Mouse (Mus musculus) CH12.LX (cell line): ENCODE measurements around the gene Prkcb. TPM values are rescaled to one million over a fixed set of nuclear protein-coding genes. Genes with fewer than 3 reads are reported as not detected.

Source experiments
- DNase-seq: peaks from one replicate; pipeline ENCODE4 v3.0.0-alpha.2; 2013; ENCODE audit errors: extremely low read depth
- H3K27ac ChIP-seq: 2 replicates; pipeline ENCODE4 v1.5.1; 2012; ENCODE audit warnings: low read depth, mild to moderate bottlenecking, control low read depth, moderate library complexity; ENCODE audit not compliant: insufficient read depth
- H3K27me3 ChIP-seq: replicated peaks from 2 replicates; pipeline ENCODE3; 2012; ENCODE audit warnings: inconsistent platforms
- H3K36me3 ChIP-seq, 2 experiments: replicated peaks in 1 of 2; 2 replicates each; pipeline versions ENCODE3 to v1.6.1; 2012; ENCODE audit warnings: inconsistent platforms in 1 of 2, low read length in 1 of 2, mild to moderate bottlenecking in 1 of 2, mixed read lengths in 1 of 2, moderate library complexity in 1 of 2; ENCODE audit not compliant: control insufficient read depth in 1 of 2, insufficient read depth in 1 of 2
- H3K4me1 ChIP-seq, 2 experiments: 2 replicates each; pipeline ENCODE4 v1.6.1; 2012; ENCODE audit warnings: inconsistent platforms in 1 of 2, moderate library complexity in 1 of 2; ENCODE audit not compliant: insufficient read depth in 2 of 2, control insufficient read depth in 1 of 2
- H3K4me2 ChIP-seq: 2 replicates; pipeline ENCODE4 v1.6.1; 2012; ENCODE audit warnings: low read depth, mild to moderate bottlenecking, control low read depth; ENCODE audit not compliant: poor library complexity, insufficient read depth, severe bottlenecking
- H3K4me3 ChIP-seq, 3 experiments: fragments of 150-350 bp in 1 of 3; sonication (generic) in 1 of 3; replicated peaks in 1 of 3; 2 replicates each; pipeline versions ENCODE3 to v1.5.1; 2011 to 2012; ENCODE audit warnings: low read depth in 2 of 3, low read length in 2 of 3, mild to moderate bottlenecking in 2 of 3, moderate library complexity in 2 of 3, control low read depth in 1 of 3, improper control_type of control experiment in 1 of 3, inconsistent platforms in 1 of 3, mixed read lengths in 1 of 3; ENCODE audit not compliant: poor library complexity in 1 of 3
- H3K79me2 ChIP-seq: replicated peaks from 2 replicates; pipeline ENCODE4 v1.6.1; 2012; ENCODE audit warnings: mild to moderate bottlenecking, moderate library complexity; ENCODE audit not compliant: control insufficient read depth, poor library complexity, insufficient read depth, severe bottlenecking; ENCODE audit errors: extremely low read depth
- H3K9ac ChIP-seq: 2 replicates; pipeline ENCODE4 v1.6.1; 2012; ENCODE audit warnings: low read depth, mild to moderate bottlenecking, control low read depth, moderate library complexity; ENCODE audit not compliant: insufficient read depth
- H3K9me3 ChIP-seq: replicated peaks from 2 replicates; pipeline ENCODE3; 2012; ENCODE audit warnings: low read length, inconsistent platforms, mixed read lengths
- BHLHE40 ChIP-seq: IDR thresholded peaks from 2 replicates; pipeline ENCODE4 v1.6.1; 2011; ENCODE audit warnings: mild to moderate bottlenecking, low read depth, low read length, improper control_type of control experiment
- CHD1 ChIP-seq: IDR thresholded peaks from 2 replicates; pipeline ENCODE4 v1.6.1; 2012; ENCODE audit warnings: low read depth, low read length, improper control_type of control experiment, inconsistent platforms
- CHD2 ChIP-seq: IDR thresholded peaks from 2 replicates; pipeline ENCODE4 v1.6.1; 2011; ENCODE audit warnings: low read length, improper control_type of control experiment
- CTCF ChIP-seq, 2 experiments: IDR thresholded peaks in 1 of 2; conservative IDR thresholded peaks in 1 of 2; 2 replicates each; pipeline ENCODE4 v1.5.1; 2011 to 2012; ENCODE audit warnings: low read depth in 2 of 2, low read length in 2 of 2, improper control_type of control experiment in 1 of 2, inconsistent platforms in 1 of 2, mild to moderate bottlenecking in 1 of 2, moderate library complexity in 1 of 2
- E2F4 ChIP-seq: IDR thresholded peaks from 2 replicates; pipeline ENCODE4 v1.6.1; 2011; ENCODE audit warnings: low read depth, low read length, improper control_type of control experiment; ENCODE audit not compliant: insufficient replicate concordance
- EP300 ChIP-seq: IDR thresholded peaks from 2 replicates; pipeline ENCODE4 v1.6.1; 2011; ENCODE audit warnings: low read length, improper control_type of control experiment
- GABPA ChIP-seq: IDR thresholded peaks from 2 replicates; pipeline ENCODE4 v1.6.1; 2012; ENCODE audit warnings: low read depth, low read length, improper control_type of control experiment, inconsistent platforms; ENCODE audit not compliant: insufficient replicate concordance
- HCFC1 ChIP-seq: IDR thresholded peaks from 2 replicates; pipeline ENCODE4 v1.6.1; 2012; ENCODE audit warnings: low read depth, mild to moderate bottlenecking, inconsistent platforms, low read length, improper control_type of control experiment
- IRF4 ChIP-seq: IDR thresholded peaks from 2 replicates; pipeline ENCODE4 v1.6.1; 2014; ENCODE audit warnings: low read depth, mild to moderate bottlenecking, inconsistent platforms, low read length, improper control_type of control experiment
- JUN ChIP-seq: IDR thresholded peaks from 2 replicates; pipeline ENCODE4 v1.6.1; 2011; ENCODE audit warnings: low read depth, mild to moderate bottlenecking, low read length, improper control_type of control experiment, moderate library complexity; ENCODE audit not compliant: insufficient read depth
- JUND ChIP-seq: conservative IDR thresholded peaks from 2 replicates; pipeline ENCODE4 v1.6.1; 2011; ENCODE audit warnings: low read depth, low read length, improper control_type of control experiment
- KAT2A ChIP-seq: IDR thresholded peaks from 2 replicates; pipeline ENCODE4 v1.6.1; 2012; ENCODE audit warnings: low read length, improper control_type of control experiment, inconsistent platforms; ENCODE audit not compliant: insufficient replicate concordance
- MAFK ChIP-seq: IDR thresholded peaks from 2 replicates; pipeline ENCODE4 v1.6.1; 2011; ENCODE audit warnings: low read length, improper control_type of control experiment; ENCODE audit not compliant: insufficient replicate concordance
- MAX ChIP-seq: IDR thresholded peaks from 2 replicates; pipeline ENCODE4 v1.6.1; 2011; ENCODE audit warnings: low read length, improper control_type of control experiment
- MAZ ChIP-seq: IDR thresholded peaks from 2 replicates; pipeline ENCODE4 v1.6.1; 2012; ENCODE audit warnings: low read depth, mild to moderate bottlenecking, inconsistent platforms, low read length, improper control_type of control experiment, moderate library complexity
- MEF2A ChIP-seq: IDR thresholded peaks from 2 replicates; pipeline ENCODE4 v1.6.1; 2014; ENCODE audit warnings: low read depth, mild to moderate bottlenecking, inconsistent platforms, low read length, improper control_type of control experiment, borderline replicate concordance
- MXI1 ChIP-seq: IDR thresholded peaks from 2 replicates; pipeline ENCODE4 v1.6.1; 2011; ENCODE audit warnings: mild to moderate bottlenecking, low read depth, low read length, improper control_type of control experiment
- MYC ChIP-seq: IDR thresholded peaks from 2 replicates; pipeline ENCODE4 v1.6.1; 2011; ENCODE audit warnings: low read depth, mild to moderate bottlenecking, improper control_type of control experiment, low read length
- NELFE ChIP-seq: IDR thresholded peaks from 2 replicates; pipeline ENCODE4 v1.6.1; 2011; ENCODE audit warnings: low read depth, low read length, improper control_type of control experiment
- NRF1 ChIP-seq: IDR thresholded peaks from 2 replicates; pipeline ENCODE4 v1.6.1; 2014; ENCODE audit warnings: low read depth, mild to moderate bottlenecking, inconsistent platforms, low read length, improper control_type of control experiment, moderate library complexity
- PAX5 ChIP-seq: IDR thresholded peaks from 2 replicates; pipeline ENCODE4 v1.6.1; 2012; ENCODE audit warnings: low read length, inconsistent platforms, mixed read lengths
- POLR2A ChIP-seq: IDR thresholded peaks from 2 replicates; pipeline ENCODE4 v1.6.1; 2011; ENCODE audit warnings: low read depth, mild to moderate bottlenecking, improper control_type of control experiment, low read length
- POLR2AphosphoS2 ChIP-seq: IDR thresholded peaks from 2 replicates; pipeline ENCODE4 v1.6.1; 2011; ENCODE audit warnings: low read depth, low read length, improper control_type of control experiment
- RAD21 ChIP-seq: IDR thresholded peaks from 2 replicates; pipeline ENCODE4 v1.6.1; 2011; ENCODE audit warnings: low read depth, mild to moderate bottlenecking, low read length, improper control_type of control experiment, moderate library complexity
- RCOR1 ChIP-seq: conservative IDR thresholded peaks from 2 replicates; pipeline ENCODE4 v1.6.1; 2012; ENCODE audit warnings: low read depth, mild to moderate bottlenecking, inconsistent platforms, low read length, improper control_type of control experiment
- SIN3A ChIP-seq: IDR thresholded peaks from 2 replicates; pipeline ENCODE4 v1.6.1; 2012; ENCODE audit warnings: low read length, improper control_type of control experiment, inconsistent platforms
- SMC3 ChIP-seq: IDR thresholded peaks from 2 replicates; pipeline ENCODE4 v1.6.1; 2011; ENCODE audit warnings: low read depth, low read length, improper control_type of control experiment
- TBP ChIP-seq: conservative IDR thresholded peaks from 2 replicates; pipeline ENCODE4 v1.6.1; 2011; ENCODE audit warnings: low read depth, low read length, improper control_type of control experiment
- TCF12 ChIP-seq: IDR thresholded peaks from 2 replicates; pipeline ENCODE4 v1.6.1; 2014; ENCODE audit warnings: low read depth, mild to moderate bottlenecking, inconsistent platforms, low read length, improper control_type of control experiment
- UBTF ChIP-seq: IDR thresholded peaks from 2 replicates; pipeline ENCODE4 v1.6.1; 2012; ENCODE audit warnings: low read depth, mild to moderate bottlenecking, inconsistent platforms, low read length, improper control_type of control experiment, moderate library complexity
- USF1 ChIP-seq: IDR thresholded peaks from 2 replicates; pipeline ENCODE4 v1.6.1; 2014; ENCODE audit warnings: low read depth, mild to moderate bottlenecking, inconsistent platforms, low read length, improper control_type of control experiment
- USF2 ChIP-seq: conservative IDR thresholded peaks from 2 replicates; pipeline ENCODE4 v1.6.1; 2011; ENCODE audit warnings: low read depth, low read length, improper control_type of control experiment
- ZC3H11A ChIP-seq: IDR thresholded peaks from 2 replicates; pipeline ENCODE4 v1.6.1; 2012; ENCODE audit warnings: low read depth, mild to moderate bottlenecking, inconsistent platforms, low read length, improper control_type of control experiment
- ZKSCAN1 ChIP-seq: IDR thresholded peaks from 2 replicates; pipeline ENCODE4 v1.6.1; 2012; ENCODE audit warnings: low read depth, inconsistent platforms, low read length, improper control_type of control experiment, borderline replicate concordance
- ZMIZ1 ChIP-seq: IDR thresholded peaks from 2 replicates; pipeline ENCODE4 v1.6.1; 2012; ENCODE audit warnings: low read depth, mild to moderate bottlenecking, inconsistent platforms, low read length, improper control_type of control experiment
- ZNF384 ChIP-seq: IDR thresholded peaks from 2 replicates; pipeline ENCODE4 v1.6.1; 2012; ENCODE audit warnings: low read depth, low read length, improper control_type of control experiment, inconsistent platforms
- dilution Hi-C: fragments of 300-500 bp; cut with MboI; formaldehyde crosslinking; loops from 2 replicates; pipeline ENCODE4 v1.14.3; 2020; ENCODE audit warnings: low sequenced_read_pairs; ENCODE audit not compliant: extremely low pct_unique_long_range_greater_than_20kb, extremely low pct_ligation_motif_present
- in situ Hi-C: fragments of 300-500 bp; cut with MboI; formaldehyde crosslinking; loops from 3 replicates; pipeline ENCODE4 v1.14.3; 2019; ENCODE audit warnings: low sequenced_read_pairs, low pct_ligation_motif_present, low pct_unique_long_range_greater_than_20kb, mixed read lengths
- polyA plus RNA-seq: library from polyadenylated mRNA; unstranded; fragments of >175 nt; gene quantifications from 2 replicates; pipeline ENCODE4 v1.2.1, GENCODE M21; 2012; ENCODE audit warnings: low read depth; ENCODE audit not compliant: insufficient read length
- total RNA-seq, 2 experiments: library from RNA; depleted of rRNA; stranded (reverse); fragments of 300-350 nt in 1 of 2; fragments of >200 nt in 1 of 2; gene quantifications; 2 replicates each; pipeline ENCODE4 v1.2.3; 2012 to 2014

Gene Prkcb
- total and polyA plus RNA-seq, 3 experiments: 323 to 463 (median 337) TPM

DNA sequence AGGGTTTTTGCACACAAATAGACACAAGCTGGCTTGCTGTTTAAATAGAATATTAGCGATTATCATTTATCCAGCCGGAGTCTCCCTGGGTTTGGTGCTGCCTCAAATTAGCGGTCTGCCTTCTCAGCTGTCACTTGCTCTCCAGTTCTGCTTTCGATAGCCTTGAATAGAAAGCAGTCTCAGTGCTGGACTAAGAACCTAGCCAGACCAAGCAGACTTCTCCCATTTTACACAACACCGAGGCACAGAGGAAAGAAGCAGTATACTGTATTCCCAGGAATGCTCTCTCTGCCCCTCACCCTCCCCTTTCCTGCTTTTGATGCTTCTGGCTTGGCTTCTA is 107.4 kb downstream of the Prkcb start (continued):
- TF ChIP-seq HCFC1: no peak
- 0 out of 2 replicates have a peak, but pooled peaks have one; percentile 18 for TF ChIP-seq POLR2AphosphoS2
- no peak for TF ChIP-seq USF2
- TF ChIP-seq TCF12: peak; percentile 43; the same call in 1 of the 2 replicates
- TF ChIP-seq MYC: no peak

- dilution Hi-C loops: no loop called here
- DNase-seq: peak; percentile 85
- TF ChIP-seq E2F4 (no peak), MAFK (no peak), ZNF384 (no peak), CTCF (conservative IDR thresholded peaks at IDR 0.05 in 1 of 2, IDR thresholded peaks at IDR 0.05 in 1 of 2; ENCODE audit: low read depth in 2 of 2, low read length in 2 of 2) (no peak), PAX5 (no peak), JUND (peak; percentile 68), POLR2A (0 out of 2 replicates have a peak, but pooled peaks have one; percentile 43), MAX (peak; percentile 29; the same call in 1 of the 2 replicates), HCFC1 (0 out of 2 replicates have a peak, but pooled peaks have one; percentile 10), JUN (peak; percentile 75), MXI1 (peak; percentile 45), POLR2AphosphoS2 (no peak), ZC3H11A (no peak), RCOR1 (peak; percentile 88), SIN3A (no peak; the same call in 1 of the 2 replicates), MAZ (peak; percentile 73; the same call in 1 of the 2 replicates), BHLHE40 (peak; percentile 69), UBTF (0 out of 2 replicates have a peak, but pooled peaks have one; percentile 30), TCF12 (peak; percentile 97), CHD1 (no peak), KAT2A (0 out of 2 replicates have a peak, but pooled peaks have one; percentile 17), USF1 (no peak), USF2 (no peak), IRF4 (peak; percentile 88), CHD2 (peak; percentile 60), MYC (peak; percentile 71), GABPA (no peak), NRF1 (0 out of 2 replicates have a peak, but pooled peaks have one; percentile 13), RAD21 (peak; percentile 19), TBP (peak; percentile 35; the same call in 1 of the 2 replicates), ZMIZ1 (no peak), NELFE (no peak), EP300 (peak; percentile 86), ZKSCAN1 (no peak), SMC3 (no peak; the same call in 1 of the 2 replicates), MEF2A (peak; percentile 88)
These were observed 109.1 kb downstream of the Prkcb start for GRCm38 (mm10) chr7:122397699-122398098.

More at GRCm38 (mm10) chr7:122397699-122398098, 109.1 kb downstream of the Prkcb start:
- Histone ChIP-seq H3K4me1 (peaks cover 41 to 91% of the 10 kb centered on the region in 2 experiments), H3K79me2 (peaks cover 66% of the 10 kb centered on the region), H3K27me3 (no peaks in the 10 kb centered on the region), H3K4me2 (peak overlapping the region; percentile 73), H3K36me3 (peaks cover 14 to 34% of the 10 kb centered on the region in 2 experiments), H3K27ac (peak overlapping the region; percentile 97), H3K4me3 (peak overlapping the region in 1 of 3 experiments; percentile 10), H3K9me3 (no peaks in the 10 kb centered on the region), H3K9ac (peak overlapping the region; percentile 49; the same call in 1 of the 2 replicates)
- in situ Hi-C loops: loop anchor here (5.0 kb wide), 1 partner anchor 40 kb away; no protein-coding TSS in a partner anchor
